Mouse (Mus musculus) neural tube, embryonic 12.5 days (tissue): Measurements from ENCODE around the gene Npr2. TPM values are rescaled to one million over a fixed set of nuclear protein-coding genes. Genes with fewer than 3 reads are reported as not detected.
"Not testable (repeated sequence)": the region's sequence is repeated elsewhere in the genome, so short reads cannot be mapped to it uniquely, and the experiment has no call there.

Source experiments
- ATAC-seq: fragments of 200-750 bp; cut with Nextera tagmentation; 2 replicates; pipeline ENCODE4 v1.8.0; 2017; ENCODE audit warnings: low read depth, mild to moderate bottlenecking, moderate TSS enrichment, moderate library complexity; ENCODE audit not compliant: low FRiP score
- H3K27ac ChIP-seq: fragments of 300-500 bp; sonication (generic); 2 replicates; pipeline ENCODE4 v1.5.1; 2016
- H3K27me3 ChIP-seq: fragments of 300-500 bp; sonication (generic); replicated peaks from 2 replicates; pipeline ENCODE4 v1.6.1; 2016; ENCODE audit warnings: mild to moderate bottlenecking
- H3K36me3 ChIP-seq: fragments of 300-500 bp; sonication (generic); 2 replicates; pipeline ENCODE4 v1.6.1; 2016; ENCODE audit warnings: mild to moderate bottlenecking
- H3K4me1 ChIP-seq: fragments of 300-500 bp; sonication (generic); 2 replicates; pipeline ENCODE4 v1.6.1; 2016
- H3K4me2 ChIP-seq: fragments of 300-500 bp; sonication (generic); replicated peaks from 2 replicates; pipeline ENCODE4 v1.6.1; 2016; ENCODE audit warnings: mild to moderate bottlenecking
- H3K4me3 ChIP-seq: fragments of 300-500 bp; sonication (generic); 2 replicates; pipeline ENCODE4 v1.5.1; 2016
- H3K9ac ChIP-seq: fragments of 300-500 bp; sonication (generic); 2 replicates; pipeline ENCODE4 v1.6.1; 2016; ENCODE audit warnings: mild to moderate bottlenecking
- H3K9me3 ChIP-seq: fragments of 300-500 bp; sonication (generic); 2 replicates; pipeline ENCODE4 v1.6.1; 2016; ENCODE audit warnings: mild to moderate bottlenecking
- WGBS: fragments of 180-500 bp; shearing (Covaris S2); methylation state at CpG from one replicate; pipeline ENCODE4 v1.1.7; 2016; 5-methylcytosine and 5-hydroxymethylcytosine counted together
- polyA plus RNA-seq: library from polyadenylated mRNA; unstranded; fragments of >200 nt; fragmentation: Nextera tagmentation; extraction: Ambion mirVana; gene quantifications from 2 replicates; pipeline ENCODE4 v1.2.1, GENCODE M21; 2016

Gene Npr2
- 45.4 and 60.1 TPM in 2 replicates for polyA plus RNA-seq

DNA sequence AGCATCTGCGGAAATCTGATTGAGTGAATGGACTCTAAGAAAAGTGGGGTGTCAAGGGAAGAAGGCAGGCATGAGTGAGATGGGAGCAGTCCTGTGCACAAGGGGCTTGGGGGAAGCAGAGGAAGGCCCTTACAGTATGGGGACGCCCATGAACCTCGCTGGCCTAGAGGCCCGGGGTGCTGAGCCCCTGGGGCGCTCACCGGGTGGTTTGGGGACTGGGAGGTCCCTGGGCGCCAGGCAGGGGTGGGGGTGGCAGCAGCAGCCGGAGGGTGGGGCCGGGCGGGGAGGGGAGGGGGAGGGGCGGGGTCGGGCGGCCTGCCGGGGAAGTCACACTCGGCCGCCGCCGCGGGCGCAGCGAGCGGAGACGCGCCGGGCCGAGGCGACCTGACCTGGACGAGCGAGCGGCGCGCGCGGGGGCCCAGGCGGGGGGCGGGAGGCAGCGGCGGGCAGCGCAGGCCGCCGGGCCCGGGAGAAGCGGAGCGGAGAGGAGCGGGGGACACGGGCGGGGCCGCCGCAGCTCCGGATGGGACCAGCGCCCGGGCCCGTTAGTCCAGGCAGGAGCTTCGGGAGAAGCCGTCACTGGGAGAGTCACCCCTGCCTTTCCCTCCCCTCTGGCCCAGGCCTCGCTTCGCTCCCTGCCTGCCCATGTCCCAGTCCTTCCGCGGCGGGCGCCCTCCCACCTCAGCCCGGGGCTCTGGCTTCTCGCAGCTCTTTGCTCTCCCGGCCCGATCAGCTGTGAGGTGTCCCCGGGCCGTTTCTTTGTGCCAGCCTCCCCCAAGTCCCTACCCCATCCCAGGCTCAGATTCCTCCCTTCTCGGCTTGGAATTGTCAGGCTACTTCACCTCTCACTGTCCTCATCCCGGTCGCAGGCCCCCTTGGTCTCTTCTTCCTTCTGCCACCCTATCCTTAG, at the start of gene Npr2:
TSS of gene Npr2 (plus strand) at position 890 of the 910 bp plus-strand sequence.
- H3K27me3 ChIP-seq = no peaks in the 10 kb centered on the region
- peak; percentile 63 for ATAC-seq
- peaks cover 30% of the 10 kb centered on the region for H3K4me1 ChIP-seq
- peak within 1 kb of the TSS; percentile 63 for H3K4me3 ChIP-seq
- no peaks in the 10 kb centered on the region for H3K36me3 ChIP-seq
- WGBS = 1% methylated on average over 60 of the region's 70 CpGs
- H3K27ac ChIP-seq = peak within 1 kb of the TSS; percentile 82
- 0 out of 2 replicates have a peak, but pooled peaks cover 3% of the 10 kb centered on the region for H3K9me3 ChIP-seq
- H3K4me2 ChIP-seq = peak within 1 kb of the TSS; percentile 92
- H3K9ac ChIP-seq = peak within 1 kb of the TSS; percentile 93

DNA sequence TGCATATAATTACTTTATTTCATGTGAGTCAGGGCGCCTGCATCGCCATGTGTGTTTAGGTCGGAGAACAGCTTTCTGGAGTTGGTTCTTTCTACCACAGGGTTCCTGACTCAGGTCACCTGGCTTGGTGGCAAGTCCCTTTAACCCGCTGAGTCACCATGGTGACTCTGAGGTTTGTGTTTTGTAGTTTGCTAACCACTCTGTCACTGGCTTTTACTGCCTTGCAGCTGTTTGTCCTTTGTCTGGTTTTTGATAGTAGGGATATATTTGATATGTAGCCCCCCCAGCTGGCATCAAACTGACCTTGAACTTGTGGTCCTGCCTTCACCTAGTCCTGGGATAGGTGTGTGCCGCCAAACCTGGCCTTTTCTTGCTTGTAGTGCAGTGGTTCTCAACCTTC, 49.5 kb upstream of the Npr2 start:
- Histone ChIP-seq H3K9me3 (no peaks in the 10 kb centered on the region), H3K4me3 (no peak overlapping the region), H3K9ac (no peak overlapping the region), H3K4me1 (peaks cover 18% of the 10 kb centered on the region), H3K27me3 (no peaks in the 10 kb centered on the region), H3K36me3 (peaks cover 40% of the 10 kb centered on the region), H3K27ac (no peak overlapping the region), H3K4me2 (no peak overlapping the region)
- no peak for ATAC-seq
- WGBS = 91% methylated on average over 5 of the region's 5 CpGs

DNA sequence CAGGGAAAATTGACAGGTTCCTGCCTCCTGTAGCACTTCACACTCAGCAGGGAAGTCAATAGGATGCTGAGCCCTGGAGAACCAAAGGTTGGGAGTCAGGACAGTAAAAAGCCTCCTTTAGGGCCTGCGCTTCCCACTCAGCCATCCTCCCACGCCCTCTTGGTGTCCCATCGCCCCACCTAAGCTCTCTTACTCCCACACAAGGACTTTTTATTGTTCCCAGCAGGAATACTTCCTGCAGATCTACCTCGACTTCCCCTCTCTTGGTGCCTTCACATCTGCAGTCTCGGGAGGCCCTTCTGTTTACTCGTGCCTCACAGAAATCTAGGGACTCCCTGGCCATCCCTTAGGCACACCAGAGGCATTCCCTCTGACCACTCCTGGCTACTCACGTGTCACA, 48.3 kb upstream of the Npr2 start:
- H3K36me3 ChIP-seq = peaks cover 40% of the 10 kb centered on the region
- no peak for ATAC-seq
- H3K4me3 ChIP-seq = no peak overlapping the region
- no peak overlapping the region for H3K4me2 ChIP-seq
- peaks cover 8% of the 10 kb centered on the region for H3K4me1 ChIP-seq
- WGBS = 79% methylated on average over 7 of the region's 7 CpGs
- H3K9me3 ChIP-seq = no peaks in the 10 kb centered on the region
- no peak overlapping the region for H3K9ac ChIP-seq
- no peak overlapping the region for H3K27ac ChIP-seq
- no peaks in the 10 kb centered on the region for H3K27me3 ChIP-seq

DNA sequence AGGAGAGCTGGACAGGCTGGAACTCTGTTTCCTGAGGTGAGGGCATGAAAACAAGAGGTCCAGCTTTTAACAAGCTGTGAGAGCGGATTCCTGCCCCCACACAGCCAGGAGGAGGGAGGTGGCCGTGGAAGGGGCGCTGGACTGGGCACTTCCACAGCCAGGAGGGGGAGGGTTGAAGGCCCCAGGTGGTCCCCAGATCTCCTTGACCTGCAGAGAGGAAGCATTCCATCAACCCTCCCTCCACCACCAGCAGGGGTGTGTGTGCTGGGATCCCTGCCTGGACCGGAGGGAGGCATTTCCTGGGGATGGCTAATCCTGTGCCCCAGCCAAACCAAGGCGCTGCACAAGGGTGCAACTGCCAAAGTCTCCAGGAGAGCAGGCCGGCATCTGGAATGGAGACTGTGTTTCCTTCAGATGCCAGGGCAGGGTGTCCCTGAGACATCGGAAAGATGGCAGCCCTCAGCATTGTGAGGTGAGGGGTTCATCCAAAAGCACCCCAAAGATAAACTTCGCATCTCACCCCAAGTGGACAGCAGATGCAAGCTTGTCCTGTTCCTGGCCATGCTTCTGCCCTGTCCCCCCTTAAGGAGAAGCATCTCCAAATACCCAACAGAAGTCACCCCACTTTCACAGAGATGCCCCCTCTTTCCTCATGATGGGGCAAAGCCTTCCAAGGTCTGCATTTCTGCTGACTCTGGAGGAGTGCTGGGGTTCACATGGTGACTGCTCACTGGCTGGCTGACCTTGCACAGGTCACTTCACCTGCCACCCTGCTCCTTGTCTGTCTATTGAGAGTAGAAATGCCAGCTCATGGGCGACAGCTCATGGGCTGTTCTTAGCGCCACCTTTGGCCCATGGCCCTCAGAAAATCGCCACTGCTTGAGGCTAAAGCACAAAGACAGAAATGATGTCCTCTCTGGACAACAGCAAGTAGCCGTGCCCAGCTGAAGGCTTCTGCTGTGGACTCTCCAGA, 47.0 kb upstream of the Npr2 start, which contains the start of gene Msmp:
TSS of gene Msmp (minus strand) at position 51 of the 973 bp plus-strand sequence.
- peaks cover 2% of the 10 kb centered on the region for H3K4me1 ChIP-seq
- H3K4me3 ChIP-seq = no peak within 1 kb of the TSS
- H3K36me3 ChIP-seq = peaks cover 40% of the 10 kb centered on the region
- H3K9ac ChIP-seq = no peak within 1 kb of the TSS
- no peak within 1 kb of the TSS for H3K27ac ChIP-seq
- no peaks in the 10 kb centered on the region for H3K9me3 ChIP-seq
- no peak within 1 kb of the TSS for H3K4me2 ChIP-seq
- 69% methylated on average over 12 of the region's 12 CpGs for WGBS
- ATAC-seq = no peak
- no peaks in the 10 kb centered on the region for H3K27me3 ChIP-seq

DNA sequence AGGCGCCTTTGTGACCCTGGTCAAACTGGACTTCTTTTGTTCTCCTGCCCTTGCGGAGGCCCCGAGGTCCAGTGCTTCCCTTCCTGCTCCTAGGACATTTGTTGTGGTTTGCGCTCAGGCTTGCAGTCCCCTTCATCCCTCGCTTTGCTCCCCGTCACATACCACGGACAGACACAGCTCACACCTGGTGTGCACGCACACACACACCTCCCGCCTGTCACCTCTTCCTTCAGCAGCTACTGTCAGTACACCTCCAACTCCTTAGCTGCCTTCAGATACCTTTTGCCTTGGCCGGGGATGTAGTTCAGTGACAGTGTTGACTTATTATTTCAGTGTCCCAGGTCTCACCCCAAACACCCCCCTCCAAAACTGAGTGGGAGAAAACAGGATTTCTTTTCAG, 46.1 kb upstream of the Npr2 start:
- Histone ChIP-seq H3K9me3 (no peaks in the 10 kb centered on the region), H3K27ac (no peak overlapping the region), H3K4me2 (no peak overlapping the region), H3K27me3 (no peaks in the 10 kb centered on the region), H3K9ac (no peak overlapping the region), H3K4me3 (no peak overlapping the region), H3K4me1 (no peaks in the 10 kb centered on the region), H3K36me3 (peaks cover 39% of the 10 kb centered on the region)
- whole genome bisulfite sequencing = 52% methylated on average over 10 of the region's 10 CpGs
- no peak for ATAC-seq

DNA sequence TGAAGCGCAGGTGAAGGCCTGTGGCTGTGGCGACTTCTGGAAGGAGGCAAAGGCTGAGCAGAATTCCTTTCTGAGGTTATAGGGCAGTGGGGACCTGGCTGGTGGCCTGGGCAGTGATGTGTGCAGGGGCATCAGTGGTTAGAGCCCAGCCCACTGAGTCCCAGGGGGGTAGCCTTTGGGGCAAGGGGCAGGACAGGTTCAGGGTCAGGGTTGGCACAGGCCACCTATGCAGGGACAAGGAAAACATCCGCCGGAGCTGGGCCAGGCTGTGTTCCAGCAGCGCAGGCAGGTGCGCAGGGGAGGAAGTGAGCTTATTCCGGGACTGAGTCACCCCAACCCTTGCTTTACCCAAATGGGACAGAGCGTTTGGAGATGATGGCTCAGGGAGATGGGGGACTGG, 45.3 kb upstream of the Npr2 start:
- ATAC-seq = no peak
- Histone ChIP-seq H3K4me3 (no peak overlapping the region), H3K27ac (no peak overlapping the region), H3K9me3 (no peaks in the 10 kb centered on the region), H3K36me3 (peaks cover 32% of the 10 kb centered on the region), H3K9ac (no peak overlapping the region), H3K4me2 (no peak overlapping the region), H3K27me3 (no peaks in the 10 kb centered on the region), H3K4me1 (no peaks in the 10 kb centered on the region)
- WGBS = 78% methylated on average over 8 of the region's 8 CpGs

DNA sequence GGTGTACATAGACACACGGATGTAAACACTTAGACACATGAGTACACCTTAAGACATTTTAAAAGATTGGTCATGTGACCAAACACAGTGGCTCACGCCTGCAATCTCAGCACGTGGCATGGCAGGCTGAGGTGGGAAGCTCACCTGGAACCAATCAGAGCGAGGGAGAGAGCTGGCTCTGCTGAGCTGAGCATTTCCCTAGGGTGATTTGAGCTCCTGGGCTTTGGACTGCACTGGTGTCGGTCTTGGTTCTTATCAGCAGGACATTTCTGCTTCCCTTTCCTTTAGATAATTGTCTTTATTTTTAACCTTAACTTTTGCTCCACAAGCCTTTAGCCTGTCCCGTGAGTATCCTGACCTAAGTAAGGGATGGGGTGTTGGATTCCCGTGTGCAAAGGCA, 44.1 kb upstream of the Npr2 start:
- Histone ChIP-seq H3K27me3 (no peaks in the 10 kb centered on the region), H3K4me3 (no peak overlapping the region)

DNA sequence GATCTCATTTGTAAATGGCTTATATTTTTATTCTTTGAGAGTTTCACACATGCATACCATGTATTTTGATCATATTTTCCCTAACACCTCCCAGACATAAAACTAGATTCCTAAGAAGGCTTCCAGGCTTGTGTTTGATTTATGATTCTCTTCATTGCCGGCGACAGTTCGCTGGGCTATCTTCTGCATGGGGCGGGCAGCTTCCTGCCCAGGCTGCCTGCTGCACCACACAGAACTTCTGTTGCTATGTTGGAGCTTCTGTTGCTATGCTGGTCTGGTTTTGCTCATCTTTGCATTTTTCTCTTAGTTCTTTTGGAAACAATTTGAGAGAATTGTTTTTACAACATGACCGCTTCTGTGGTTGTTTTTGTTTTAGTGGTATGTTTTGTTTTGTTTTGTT, 40.2 kb upstream of the Npr2 start:
- Histone ChIP-seq H3K9ac (no peak overlapping the region), H3K4me1 (no peaks in the 10 kb centered on the region), H3K4me2 (no peak overlapping the region), H3K36me3 (no peaks in the 10 kb centered on the region), H3K9me3 (no peaks in the 10 kb centered on the region), H3K27me3 (no peaks in the 10 kb centered on the region), H3K27ac (no peak overlapping the region), H3K4me3 (no peak overlapping the region)
- ATAC-seq = no peak
- 74% methylated on average over 5 of the region's 5 CpGs for WGBS

More for the DNA sequence above, 44.1 kb upstream of the Npr2 start:
- H3K9ac ChIP-seq = no peak overlapping the region
- H3K4me1 ChIP-seq = no peaks in the 10 kb centered on the region
- no peaks in the 10 kb centered on the region for H3K9me3 ChIP-seq
- ATAC-seq = no peak
- 70% methylated on average over 7 of the region's 7 CpGs for WGBS
- no peak overlapping the region for H3K4me2 ChIP-seq
- H3K36me3 ChIP-seq = peaks cover 20% of the 10 kb centered on the region
- H3K27ac ChIP-seq = no peak overlapping the region

DNA sequence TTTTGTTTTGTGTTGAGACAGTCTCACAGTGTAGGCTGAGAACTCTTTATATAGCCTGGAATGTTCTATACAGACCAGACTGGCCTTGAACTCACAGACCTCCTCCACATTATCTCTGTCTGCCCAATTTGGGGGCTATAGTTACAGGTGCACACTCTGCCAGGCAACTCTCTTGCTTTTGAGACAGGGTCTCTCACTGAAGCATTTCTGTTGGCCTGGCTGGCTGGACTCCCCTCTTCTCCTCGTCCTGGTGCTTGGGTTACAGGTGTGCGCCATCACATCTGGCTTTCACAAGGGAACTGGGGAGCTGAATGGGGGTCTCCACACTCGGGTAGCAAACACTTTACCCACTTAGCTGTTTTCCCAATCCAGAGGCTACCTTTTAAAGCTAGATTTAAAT, 39.8 kb upstream of the Npr2 start:
- Histone ChIP-seq H3K9me3 (no peaks in the 10 kb centered on the region), H3K4me1 (no peaks in the 10 kb centered on the region), H3K9ac (no peak overlapping the region), H3K4me3 (no peak overlapping the region), H3K4me2 (no peak overlapping the region), H3K36me3 (no peaks in the 10 kb centered on the region), H3K27me3 (no peaks in the 10 kb centered on the region), H3K27ac (no peak overlapping the region)
- no peak for ATAC-seq
- WGBS = 76% methylated on average over 3 of the region's 3 CpGs

DNA sequence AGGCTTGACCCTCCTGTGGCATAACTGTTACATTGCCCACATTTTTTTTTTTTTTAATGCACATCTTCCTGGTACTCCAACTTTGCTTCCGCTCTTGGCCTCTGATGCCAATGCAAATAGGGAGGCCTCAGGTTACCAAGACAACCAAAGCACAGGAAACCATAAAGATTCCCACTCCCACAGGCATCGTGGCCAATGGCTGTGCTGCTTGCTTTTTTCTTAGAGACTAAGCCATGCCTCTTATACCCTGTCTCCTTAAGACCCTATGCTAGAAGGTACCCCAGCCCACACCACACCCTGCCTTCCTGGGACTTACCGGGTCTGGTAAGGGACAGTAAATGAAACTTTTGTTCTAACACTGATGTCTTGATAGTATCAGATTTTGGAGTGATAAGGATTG, 38.3 kb upstream of the Npr2 start:
- Histone ChIP-seq H3K4me2 (no peak overlapping the region), H3K4me1 (no peaks in the 10 kb centered on the region), H3K9me3 (no peaks in the 10 kb centered on the region), H3K36me3 (no peaks in the 10 kb centered on the region), H3K4me3 (no peak overlapping the region), H3K27me3 (no peaks in the 10 kb centered on the region), H3K9ac (no peak overlapping the region), H3K27ac (no peak overlapping the region)
- no peak for ATAC-seq
- WGBS = 50% methylated on average over 3 of the region's 3 CpGs

DNA sequence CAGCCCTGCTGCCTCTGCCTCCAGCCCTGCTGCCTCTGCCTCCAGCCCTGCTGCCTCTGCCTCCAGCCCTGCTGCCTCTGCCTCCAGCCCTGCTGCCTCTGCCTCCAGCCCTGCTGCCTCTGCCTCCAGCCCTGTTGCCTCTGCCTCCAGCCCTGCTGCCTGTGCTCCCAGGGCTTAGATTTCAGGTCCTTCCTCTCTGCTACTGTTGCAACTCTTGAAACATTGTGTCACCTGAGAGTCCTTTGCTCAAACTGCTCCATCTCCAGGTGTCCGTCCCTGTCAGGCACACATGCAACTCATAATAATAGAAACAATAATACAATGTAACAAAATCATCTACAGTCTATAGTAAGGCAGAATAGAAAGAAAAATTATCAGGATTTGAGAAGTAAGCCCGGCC, 35.1 kb upstream of the Npr2 start:
- H3K27ac ChIP-seq, H3K36me3 ChIP-seq, ATAC-seq, H3K9ac ChIP-seq, H3K9me3 ChIP-seq, H3K27me3 ChIP-seq, H3K4me1 ChIP-seq, H3K4me2 ChIP-seq, H3K4me3 ChIP-seq: not testable (repeated sequence)
- WGBS = 90% methylated on average over 2 of the region's 2 CpGs

DNA sequence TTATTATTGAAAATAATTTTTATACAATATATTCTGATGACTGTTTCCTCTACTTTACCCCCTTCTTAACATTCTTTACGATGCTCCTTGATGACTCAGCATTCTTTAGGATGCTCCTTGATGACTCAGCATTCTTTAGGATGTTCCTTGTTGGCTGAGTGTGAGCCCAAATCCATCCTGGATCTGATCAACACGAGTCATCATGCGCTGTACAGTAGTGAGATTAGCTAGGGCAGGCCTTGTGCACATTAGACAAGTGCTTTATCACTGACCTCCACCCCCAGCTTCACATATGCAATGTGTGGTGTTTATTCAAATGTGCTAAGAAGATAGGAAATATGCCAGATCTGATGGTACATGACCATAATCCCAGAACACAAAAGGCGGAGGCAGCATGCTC, 33.5 kb upstream of the Npr2 start:
- Histone ChIP-seq H3K4me1 (no peaks in the 10 kb centered on the region), H3K27me3 (no peaks in the 10 kb centered on the region), H3K27ac (no peak overlapping the region), H3K9me3 (no peaks in the 10 kb centered on the region), H3K4me3 (no peak overlapping the region), H3K9ac (no peak overlapping the region), H3K4me2 (no peak overlapping the region), H3K36me3 (no peaks in the 10 kb centered on the region)
- 89% methylated on average over 4 of the region's 4 CpGs for WGBS
- no peak for ATAC-seq
